Mouse (Mus musculus): ENCODE measurements at regions not wholly inside any gene's neighbourhood (a gene's known extent, or its start where the extent isn't known, plus 50 kb on each side); places are given as distances from the start of the nearest gene placed in this dataset.

DNA sequence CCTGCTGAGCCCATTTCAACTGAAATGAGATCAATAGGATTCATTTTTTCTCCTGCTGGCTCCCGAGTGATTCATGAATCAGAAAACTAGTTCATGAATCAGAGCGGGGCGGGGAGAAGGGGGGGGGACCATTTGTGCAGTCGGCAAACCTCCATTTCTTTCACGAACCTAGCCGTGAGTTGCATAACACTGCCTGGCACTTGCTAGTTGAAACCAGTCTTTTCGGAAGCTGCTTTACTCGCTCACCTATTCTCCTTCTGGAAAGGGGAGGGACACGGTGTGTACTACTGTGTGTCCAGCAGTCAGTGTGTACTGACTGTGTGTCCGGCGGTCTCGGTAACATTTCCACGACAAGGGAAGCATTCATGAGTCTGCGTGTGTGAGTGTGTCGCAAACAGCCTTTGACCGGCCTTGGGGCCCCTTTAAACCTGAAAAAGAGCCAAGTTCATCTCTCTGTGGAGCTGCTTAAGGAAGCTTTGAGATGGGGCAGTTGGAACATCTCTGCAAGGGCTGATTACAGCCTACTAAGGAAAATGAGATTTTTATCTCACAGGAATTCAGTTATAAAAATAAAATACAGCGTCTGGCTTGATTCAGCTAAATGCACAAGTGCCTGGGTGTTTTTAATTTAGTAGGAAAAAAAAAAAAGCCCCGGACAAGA lies 71.9 kb upstream of the Irf2bp2 start:
- peak in 1 of 2 experiments; percentile 52 for DNase-seq (ENCODE audit: low spot score in 2 of 2)

DNA sequence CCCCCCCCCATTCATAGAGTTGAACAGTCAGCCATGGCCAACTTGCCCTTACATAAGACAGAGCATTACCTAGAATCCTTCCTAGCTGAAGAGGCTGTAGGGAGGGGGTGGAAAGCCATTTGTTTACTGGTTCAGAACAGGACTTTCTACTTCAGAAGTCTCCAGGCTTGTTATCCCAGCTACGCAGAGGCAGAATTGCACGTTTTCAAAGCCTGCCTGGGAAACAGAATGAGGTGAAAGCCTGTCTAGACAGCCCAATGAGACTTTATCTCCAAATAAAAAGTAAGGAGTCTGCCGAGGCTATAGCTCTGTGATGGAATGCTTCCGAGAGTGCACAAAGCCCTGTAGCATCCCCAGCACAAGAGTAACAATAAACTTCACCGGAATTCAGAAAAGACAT lies 71.1 kb upstream of the Irf2bp2 start:
- DNase-seq (ENCODE audit: low spot score in 2 of 2) = no peak

DNA sequence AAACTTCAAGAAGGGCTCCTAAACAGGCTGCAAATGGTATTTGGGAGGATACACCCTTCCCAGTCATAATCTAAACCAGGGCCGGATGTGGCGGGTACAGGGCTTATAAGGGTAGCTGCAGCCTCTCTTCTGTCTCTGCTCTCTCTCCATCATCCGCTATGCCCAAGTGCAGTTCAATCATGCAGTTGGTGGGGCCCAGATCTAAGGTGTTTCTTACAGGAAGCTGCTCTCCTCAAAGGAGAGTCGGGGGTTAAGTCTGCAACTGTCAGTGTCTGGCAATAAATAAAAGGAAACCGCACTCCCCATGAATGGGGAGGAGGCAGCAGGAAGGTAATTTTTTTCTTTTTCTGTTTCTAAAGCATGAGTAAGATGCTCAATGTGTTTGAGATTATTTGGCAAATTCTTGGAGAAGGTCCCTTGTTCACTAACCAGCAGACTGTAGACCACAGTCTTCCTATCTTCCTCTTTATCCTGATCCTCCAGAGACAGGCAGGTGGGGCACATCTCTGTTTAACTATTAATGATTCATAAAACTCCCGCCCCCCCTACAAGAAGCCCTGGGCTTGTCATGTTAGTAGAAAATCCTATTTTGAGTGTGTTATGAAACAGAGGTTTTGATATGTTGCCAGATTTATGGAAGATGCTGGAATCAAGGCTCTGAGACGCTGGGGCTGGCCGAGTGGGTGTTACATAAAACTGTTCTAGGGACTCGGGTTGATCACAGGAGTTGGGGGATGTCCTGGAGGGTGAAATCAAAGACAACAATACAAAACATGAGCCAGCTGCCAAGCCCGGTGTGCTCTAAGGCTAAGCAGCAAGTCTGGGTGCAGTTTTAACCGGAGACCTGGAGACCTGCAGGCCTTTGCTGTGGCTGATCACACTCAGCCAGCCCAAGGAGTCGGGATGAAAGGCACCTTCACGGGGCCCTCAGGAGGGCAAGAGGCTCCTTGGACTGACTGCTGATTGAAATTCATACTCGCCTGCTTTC lies 69.3 kb upstream of the Irf2bp2 start:
- peak in 1 of 2 experiments; percentile 42 for DNase-seq (ENCODE audit: low spot score in 2 of 2)

DNA sequence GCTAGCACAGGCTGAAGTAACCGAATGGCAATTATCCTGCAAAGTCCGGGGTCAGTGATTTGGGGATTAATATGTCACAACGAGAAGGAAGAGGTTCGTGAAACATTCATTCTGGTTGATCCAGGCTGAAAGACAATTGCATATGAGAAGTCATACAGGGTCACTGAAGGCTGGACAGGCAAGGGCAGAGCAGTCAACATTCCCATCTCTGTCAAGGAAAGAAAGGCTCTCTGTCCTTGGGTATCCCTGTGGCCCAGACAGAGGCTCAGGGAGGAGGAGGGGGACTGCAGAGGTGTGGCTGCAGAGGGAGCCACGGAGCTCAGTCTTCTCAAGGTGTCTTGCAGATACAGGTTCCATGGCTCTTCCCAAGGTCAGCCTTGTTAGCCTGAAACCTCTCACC lies 68.4 kb upstream of the Irf2bp2 start:
- DNase-seq (ENCODE audit: low spot score in 2 of 2) = no peak

DNA sequence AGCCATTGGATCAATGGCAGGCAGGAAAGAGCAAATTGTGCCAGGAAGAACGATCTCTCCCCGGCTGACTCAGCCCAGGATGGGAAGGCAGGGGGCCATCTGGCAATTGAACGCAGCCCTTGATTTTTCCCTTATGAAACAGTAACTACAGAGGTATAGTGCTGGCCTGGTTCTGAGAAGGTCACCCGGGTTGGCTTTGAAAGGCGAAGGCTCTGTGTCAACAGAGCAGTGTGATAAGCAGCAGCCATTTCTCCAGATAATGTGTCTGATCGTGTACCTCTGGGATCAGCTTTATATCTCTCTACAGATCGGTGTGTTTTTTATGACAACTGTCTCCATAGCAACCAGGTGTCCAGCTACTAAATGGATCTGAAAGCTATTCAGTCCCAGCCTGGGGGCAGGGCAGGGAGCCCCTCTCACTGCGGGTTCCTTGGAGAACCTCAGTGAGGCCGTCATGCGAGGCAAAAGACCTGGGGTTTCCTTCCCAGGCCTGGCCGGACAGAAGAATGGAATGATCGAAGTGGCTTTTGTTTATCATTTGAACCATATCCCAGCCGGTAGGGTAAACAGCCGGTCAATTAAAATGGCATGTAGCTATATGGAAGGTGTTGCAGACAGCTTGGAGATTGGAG lies 67.8 kb upstream of the Irf2bp2 start:
- no peak for DNase-seq (ENCODE audit: low spot score in 2 of 2)

DNA sequence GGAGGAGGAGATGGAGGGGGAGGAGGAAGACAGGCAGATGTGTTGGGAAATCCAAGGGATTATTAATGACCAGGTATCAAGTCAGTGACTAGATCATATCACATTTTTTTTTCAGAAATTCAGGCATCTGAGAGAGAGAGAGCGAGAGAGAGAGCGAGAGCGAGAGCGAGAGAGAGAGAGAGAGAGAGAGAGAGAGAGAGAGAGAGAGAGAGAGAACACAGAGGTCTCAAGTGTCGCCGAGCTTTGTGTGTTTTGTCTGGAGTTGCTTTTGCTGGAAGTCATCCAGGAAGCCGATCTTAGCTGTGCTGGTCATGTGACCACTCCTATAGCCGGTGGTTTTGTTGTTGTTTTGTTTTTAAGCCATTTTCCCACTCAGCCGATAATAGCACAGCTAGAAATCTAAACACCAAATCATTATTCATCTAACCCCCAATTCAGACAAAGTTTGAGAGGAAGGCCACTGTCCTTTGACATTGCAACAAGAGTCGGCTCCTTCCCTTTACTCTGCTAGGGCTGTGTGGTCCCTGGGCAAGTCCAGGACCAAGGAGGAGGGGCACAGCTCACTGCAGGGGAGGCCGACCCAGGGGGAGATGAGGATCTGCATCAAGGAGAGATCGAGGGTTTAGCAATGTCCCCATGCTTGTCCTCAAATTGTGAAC lies 67.0 kb upstream of the Irf2bp2 start:
- no peak for DNase-seq (ENCODE audit: low spot score in 2 of 2)

DNA sequence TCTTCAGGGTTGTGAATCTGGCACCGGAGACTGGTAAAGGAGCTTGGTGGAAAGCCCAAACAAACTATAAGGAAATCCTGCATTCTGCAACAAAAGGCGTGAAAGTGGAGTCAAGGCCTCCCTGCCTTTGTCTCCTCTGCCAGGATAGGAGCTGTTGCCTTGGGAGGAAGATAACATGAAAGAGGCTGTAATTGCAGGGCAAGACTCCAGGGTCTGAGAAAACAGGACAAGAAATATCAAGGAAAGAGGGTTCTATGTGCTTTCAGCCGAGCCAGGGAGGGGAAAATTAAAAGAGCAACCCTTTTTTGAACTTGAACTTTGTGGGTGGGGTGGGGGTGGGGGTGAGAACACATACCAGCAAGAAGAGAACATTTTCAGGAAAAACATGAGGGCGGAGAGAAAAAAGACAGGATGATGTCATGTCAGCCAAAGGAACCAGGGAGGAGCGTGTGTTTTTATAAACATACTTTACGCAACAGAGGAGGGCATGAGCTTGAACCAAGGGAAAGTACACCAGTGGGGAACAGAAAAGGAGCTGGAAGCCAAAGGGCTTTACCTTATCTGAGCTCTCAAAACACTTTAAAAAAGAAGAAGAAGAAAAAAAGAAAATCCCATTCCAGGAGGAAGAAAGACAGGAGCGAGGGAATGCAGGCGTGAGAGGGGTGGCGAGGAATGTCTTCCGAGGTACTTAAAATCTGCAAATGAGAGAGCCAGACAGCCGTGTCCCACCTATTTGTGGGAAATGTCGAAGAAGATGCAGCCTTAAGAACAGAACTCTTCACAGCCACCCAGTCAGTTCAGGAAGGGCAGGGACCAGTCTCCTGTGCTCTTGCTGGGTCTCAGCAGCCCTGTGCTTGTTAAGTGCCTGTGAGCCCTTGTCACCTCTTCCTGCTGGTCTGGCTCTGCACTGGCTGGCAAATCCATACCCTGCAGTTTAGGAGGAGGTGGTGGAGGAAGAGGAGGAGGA lies 66.2 kb upstream of the Irf2bp2 start:
- DNase-seq (ENCODE audit: low spot score in 2 of 2) = no peak

DNA sequence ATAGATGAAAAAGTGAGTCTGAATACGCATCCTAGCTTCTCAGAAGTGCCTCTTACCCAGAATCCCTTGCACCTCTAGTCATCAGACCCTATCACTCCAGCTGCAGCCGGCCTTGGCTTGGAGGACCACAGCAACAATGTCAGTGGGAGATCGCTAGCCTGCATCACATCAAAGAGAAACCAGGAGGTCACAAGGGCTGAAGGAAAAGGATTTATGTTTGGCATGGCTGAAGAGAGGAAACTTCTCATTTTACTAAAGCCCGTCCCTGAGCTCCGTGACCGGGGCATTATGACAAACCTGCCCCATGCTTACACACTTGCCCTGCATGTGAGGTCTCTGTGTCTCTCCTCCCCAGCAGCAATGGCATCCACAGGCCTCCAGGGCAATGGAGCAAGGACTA lies 63.8 kb upstream of the Irf2bp2 start:
- DNase-seq (ENCODE audit: low spot score in 2 of 2) = no peak

DNA sequence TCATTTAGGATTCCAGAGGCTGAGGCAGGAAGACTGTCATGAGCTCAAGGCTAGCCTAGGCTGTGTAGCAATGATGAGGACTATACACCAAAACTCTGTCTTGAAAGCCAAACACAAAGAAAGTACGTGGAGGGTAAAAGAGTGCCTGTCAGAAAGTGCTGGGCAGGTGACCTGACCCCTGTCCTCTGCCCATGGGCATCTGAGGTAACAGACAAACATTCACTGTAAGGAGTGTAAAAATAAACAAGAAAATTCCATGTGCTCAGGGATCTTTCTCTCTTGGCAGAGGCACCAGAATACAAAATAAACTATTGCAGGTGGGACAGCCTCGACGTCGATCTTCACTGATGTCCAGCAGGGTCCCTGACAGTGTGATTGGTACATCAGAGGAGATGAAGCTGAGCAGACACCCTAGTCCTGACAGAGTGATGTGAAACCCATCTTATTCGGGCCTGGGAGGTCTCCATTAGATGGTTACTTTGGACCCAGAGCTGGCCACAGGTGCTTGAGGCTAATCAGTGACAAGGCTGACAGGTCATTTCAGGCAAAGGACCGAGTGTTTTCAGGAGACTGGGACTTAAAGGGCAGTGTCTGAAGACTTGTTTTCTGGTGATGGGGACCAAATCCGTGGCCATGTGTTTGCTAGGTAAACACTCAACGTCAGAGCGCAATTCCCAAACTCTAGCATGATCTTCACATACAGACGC lies 62.9 kb upstream of the Irf2bp2 start:
- DNase-seq (ENCODE audit: low spot score in 2 of 2) = no peak

DNA sequence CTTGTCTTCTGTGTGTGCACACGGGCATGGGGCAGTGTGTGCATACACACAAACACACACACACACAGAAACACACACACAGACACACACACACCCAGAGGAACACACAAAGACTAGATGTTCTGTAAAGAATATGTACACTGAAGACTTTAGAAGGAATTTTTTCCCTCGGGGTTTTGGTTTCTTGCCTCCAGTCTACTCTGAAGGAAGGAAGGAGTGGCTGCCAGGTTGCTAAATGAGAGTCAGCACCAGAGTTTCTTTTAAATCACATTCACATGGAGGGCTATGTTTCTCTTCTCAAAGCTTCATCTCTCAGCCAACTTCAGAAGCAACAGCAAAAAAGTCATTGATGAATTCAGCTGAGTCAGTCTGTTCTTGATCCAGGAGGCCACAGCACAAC lies 61.8 kb upstream of the Irf2bp2 start:
- DNase-seq (ENCODE audit: low spot score in 2 of 2) = no peak

DNA sequence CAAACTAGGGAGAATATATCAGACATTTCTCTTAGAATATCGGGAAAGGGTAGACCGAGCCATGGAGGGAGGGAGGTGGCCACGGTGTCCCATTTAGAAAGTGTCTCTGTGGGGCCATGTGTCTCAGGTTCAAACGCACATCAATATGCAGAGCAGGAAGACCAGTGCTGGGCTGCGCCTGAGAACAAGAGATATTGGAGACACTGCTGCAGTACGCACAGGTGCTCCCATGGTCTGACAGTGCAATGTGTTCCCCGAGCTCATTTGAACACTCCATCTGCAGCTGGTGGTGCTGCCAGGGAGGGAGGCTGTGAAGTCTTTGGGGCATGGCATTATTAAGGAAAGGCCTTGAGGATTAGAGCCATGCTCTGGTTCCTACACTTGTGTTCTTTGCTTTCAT lies 60.6 kb upstream of the Irf2bp2 start:
- no peak for DNase-seq (ENCODE audit: low spot score in 2 of 2)

DNA sequence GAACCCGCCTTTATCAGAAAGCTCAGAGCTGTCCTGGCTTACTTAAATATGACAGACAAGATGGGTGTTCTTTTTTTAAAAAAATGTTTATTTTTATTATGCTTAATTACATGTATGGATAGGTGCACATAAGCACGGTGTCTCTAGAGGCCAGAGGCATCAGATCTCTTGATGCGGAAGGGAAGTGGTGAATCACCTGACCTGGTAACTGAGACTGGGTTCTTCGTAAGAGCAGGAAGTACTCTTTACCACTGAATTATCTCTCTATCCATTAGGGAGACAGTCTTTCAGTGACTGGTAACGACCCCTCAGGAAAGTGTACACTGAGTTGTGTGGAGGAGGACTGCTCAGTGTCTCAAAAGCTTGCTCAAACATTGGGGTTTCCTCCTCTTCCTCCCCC lies 58.4 kb upstream of the Irf2bp2 start:
- DNase-seq (ENCODE audit: low spot score in 2 of 2) = no peak

DNA sequence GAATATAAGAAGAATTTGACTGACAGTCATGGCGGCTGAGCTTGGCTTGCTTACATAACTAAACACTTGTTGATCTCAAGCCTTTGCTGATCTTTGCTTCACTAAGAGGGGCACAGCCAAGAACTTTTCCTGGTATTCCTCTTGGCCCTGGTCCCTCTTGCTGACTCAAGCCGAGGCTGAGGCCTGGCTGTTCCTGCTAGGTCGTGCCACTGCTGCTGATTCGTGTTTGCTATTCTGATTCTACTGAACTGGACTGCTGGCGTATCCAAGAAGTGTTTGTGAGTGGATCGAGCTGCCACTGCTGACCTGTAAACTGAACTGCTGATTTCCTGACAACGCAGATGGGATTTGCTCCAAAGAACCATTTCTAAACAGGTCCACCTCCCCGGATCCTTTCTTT lies 57.2 kb upstream of the Irf2bp2 start:
- DNase-seq (ENCODE audit: low spot score in 2 of 2) = no peak

DNA sequence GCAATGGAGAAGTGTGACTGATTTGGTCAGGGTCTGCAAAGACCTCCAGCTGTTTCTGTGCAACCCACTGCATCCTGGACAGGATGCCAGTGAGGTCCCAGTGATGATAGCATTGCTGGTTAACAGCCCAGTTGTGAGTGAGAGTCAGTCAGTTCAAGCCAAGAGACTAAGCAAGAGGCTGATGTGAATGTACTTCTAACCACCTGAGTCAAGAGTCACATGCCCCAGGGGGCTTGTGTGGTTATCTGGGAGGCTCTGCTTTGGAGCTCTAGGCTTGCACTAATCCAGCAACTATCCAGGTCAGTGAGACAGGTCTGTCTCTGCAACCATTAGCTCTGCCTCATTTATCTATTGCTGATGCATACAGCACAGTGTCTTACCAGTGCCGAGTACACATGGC lies 55.5 kb upstream of the Irf2bp2 start:
- DNase-seq (ENCODE audit: low spot score in 2 of 2) = no peak

DNA sequence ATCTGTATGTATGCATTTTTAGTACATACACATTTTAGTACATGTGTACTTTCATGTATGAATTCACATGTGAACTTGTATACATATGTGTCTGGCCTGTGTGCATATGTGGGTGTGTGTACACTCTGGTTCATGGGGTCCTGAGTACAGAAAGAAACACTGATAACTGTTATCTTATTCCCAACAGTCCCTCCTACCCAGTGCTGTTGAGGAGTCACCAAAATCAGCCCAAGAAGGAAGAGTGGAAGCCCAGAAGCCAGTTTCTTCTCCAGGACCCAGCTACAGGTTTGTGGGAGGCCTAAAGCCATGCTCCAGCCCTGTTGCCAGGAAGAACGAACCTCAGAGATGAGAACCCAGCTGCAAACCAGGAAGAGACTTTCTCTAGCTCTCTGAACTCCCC lies 53.6 kb upstream of the Irf2bp2 start:
- DNase-seq (ENCODE audit: low spot score in 2 of 2) = no peak

DNA sequence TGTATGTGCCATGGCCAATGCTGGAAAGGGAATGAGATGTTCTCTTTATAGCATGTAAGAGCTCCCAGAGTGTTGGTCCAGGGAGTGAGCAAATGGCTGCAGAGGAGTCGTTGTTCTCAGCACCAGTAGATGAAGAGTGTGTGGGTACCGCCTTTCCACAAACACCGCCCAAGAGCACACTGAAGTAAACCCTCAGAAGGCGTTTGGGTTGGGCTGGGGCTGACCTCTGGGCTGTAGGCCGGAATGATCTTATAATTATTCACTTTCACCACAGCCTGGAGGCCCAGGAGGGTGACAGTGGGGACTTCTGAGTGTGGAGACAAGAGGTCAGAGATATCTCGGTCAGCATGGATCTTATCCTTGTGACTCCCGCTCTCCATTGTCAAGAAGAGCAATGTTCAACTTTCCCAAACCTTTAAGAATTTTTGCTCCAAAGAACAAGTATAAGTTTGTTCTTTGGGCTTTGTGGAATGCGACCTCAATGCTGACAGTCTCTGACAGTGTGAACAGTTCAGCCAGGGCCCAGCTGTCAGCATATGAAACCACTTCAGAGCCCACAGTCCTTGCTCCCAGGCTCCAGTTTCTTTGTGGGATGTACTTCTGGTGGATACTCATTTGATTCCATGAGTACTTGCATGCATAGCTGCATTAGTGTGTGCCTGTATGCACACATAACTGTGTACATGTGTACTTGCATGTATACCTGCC lies 53.0 kb upstream of the Irf2bp2 start:
- no peak for DNase-seq (ENCODE audit: low spot score in 2 of 2)

DNA sequence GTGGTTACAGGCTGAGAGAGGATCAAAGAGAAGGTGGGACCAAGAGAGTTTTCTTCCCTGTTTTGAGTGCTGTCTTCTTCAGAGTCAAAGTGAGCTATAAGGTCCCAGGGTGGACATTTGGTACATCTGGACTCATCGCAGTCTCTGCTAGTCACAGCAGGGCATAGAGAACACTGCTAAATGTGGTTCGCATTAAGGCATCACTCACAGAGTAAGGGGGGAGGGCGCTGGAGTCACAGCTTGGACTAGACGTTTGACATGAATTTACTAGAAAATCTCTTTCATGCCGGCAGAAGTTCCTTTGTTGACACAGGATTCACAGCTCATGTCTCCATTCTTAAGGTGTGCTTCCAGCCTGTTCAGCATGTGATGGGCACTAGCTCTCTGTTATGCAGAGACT lies 50.4 kb upstream of the Irf2bp2 start:
- DNase-seq (ENCODE audit: low spot score in 2 of 2) = no peak
